Mouse (Mus musculus): ENCODE results near the gene Mrm1. TPM values are rescaled to one million over a fixed set of nuclear protein-coding genes. Genes with fewer than 3 reads are reported as not detected.

Gene Mrm1
- polyA plus RNA-seq, 1 experiment from 2014 or later, result 8.4 TPM

DNA sequence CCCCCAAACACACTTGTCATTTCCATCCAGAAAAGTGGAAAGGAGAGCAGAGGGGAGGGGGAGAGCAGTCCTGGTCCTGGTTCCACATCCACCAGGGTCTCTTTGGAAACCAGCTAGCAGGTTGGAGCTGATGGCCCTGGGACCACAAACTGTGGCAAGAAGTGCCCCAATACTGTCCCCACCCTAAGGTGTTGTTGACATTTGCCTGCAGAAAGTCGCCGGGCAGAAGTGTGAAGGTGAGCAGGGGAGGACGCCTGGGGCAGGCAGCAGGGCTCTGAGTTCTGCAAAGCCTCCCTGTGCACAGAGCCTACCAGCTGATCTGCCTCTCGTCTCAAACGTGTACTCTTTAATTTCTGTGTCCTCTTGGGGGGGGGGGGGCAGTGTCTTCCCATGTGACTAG lies 54.2 kb downstream of the Mrm1 start:
- Histone ChIP-seq H3K4me3 (ENCODE audit: low read depth, low read length) (no peak overlapping the region), H3K9me3 (ENCODE audit: low read length) (no peaks in the 10 kb centered on the region), H3K9ac (replicated peaks) (no peak overlapping the region), H3K4me1 (ENCODE audit: insufficient read depth) (no peaks in the 10 kb centered on the region), H3K4me2 (ENCODE audit: low read depth, low read length) (no peak overlapping the region), H3K27ac (ENCODE audit: low read depth) (no peak overlapping the region), H3K36me3 (replicated peaks; ENCODE audit: insufficient read depth, low read length) (no peaks in the 10 kb centered on the region), H3K27me3 (ENCODE audit: insufficient read depth, low read length) (peaks cover 20% of the 10 kb centered on the region)
- no peak for TF ChIP-seq EP300 (IDR thresholded peaks at IDR 0.05; ENCODE audit: low read depth)
- no peak for TF ChIP-seq CTCF (IDR thresholded peaks at IDR 0.05; ENCODE audit: low read depth)
- 21% methylated on average over 5 of the region's 5 CpGs for WGBS (ENCODE audit: insufficient replicate concordance)
- DNase-seq (no peak), ATAC-seq (no peak)

DNA sequence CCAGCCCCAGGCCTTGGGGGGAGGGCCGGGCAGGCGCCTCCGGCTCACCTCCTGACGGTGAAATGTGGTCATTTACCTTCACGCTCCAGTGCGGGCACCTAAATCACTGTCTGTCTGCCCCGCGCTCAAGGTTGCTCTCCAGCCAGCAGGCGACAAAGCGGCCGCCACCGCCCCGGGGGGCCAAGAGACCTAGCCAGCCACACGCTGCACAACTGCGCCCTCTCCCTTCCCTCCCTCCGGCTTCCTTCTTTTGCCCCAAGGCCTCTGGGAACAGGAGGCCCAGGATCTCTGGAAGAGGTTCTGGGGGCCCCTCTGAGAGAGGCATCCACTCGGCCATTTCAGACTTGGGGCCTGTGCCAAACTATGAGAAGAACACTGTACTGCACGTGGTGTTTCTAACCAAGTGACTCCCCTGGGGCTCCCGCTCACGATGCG lies 54.8 kb downstream of the Mrm1 start:
- no peak for DNase-seq
- H3K27me3 ChIP-seq (ENCODE audit: insufficient read depth, low read length), result peaks cover 20% of the 10 kb centered on the region
- H3K27ac ChIP-seq (ENCODE audit: low read depth), result no peak overlapping the region
- no peak for ATAC-seq
- no peak overlapping the region for H3K9ac ChIP-seq (replicated peaks)
- no peak overlapping the region for H3K4me3 ChIP-seq (ENCODE audit: low read depth, low read length)
- no peak overlapping the region for H3K4me2 ChIP-seq (ENCODE audit: low read depth, low read length)
- TF ChIP-seq EP300 (IDR thresholded peaks at IDR 0.05; ENCODE audit: low read depth) (no peak), CTCF (IDR thresholded peaks at IDR 0.05; ENCODE audit: low read depth) (no peak)
- H3K36me3 ChIP-seq (replicated peaks; ENCODE audit: insufficient read depth, low read length), result no peaks in the 10 kb centered on the region
- no peaks in the 10 kb centered on the region for H3K4me1 ChIP-seq (ENCODE audit: insufficient read depth)
- no peaks in the 10 kb centered on the region for H3K9me3 ChIP-seq (ENCODE audit: low read length)
- WGBS (ENCODE audit: insufficient replicate concordance), result 5% methylated on average over 21 of the region's 21 CpGs

DNA sequence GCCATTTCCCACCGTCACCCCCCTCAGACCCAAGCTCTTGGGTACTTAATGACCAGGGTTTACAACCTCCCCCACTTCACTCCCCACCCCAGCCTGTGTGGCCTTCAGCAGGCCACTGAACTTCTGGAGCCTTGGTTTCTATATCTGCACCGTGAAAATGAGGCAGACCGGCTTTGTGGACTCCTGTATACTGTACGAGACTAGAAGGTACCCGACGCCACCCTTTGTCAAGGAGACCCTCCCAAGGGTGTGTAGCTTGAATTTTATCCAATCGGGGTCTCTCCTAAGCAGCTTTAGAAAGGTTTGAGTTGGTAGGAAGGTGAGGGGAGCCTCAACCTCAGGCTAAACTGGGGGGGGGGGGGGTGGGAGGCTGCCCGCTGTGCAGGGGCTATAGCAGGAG lies 55.2 kb downstream of the Mrm1 start:
- Histone ChIP-seq H3K4me3 (ENCODE audit: low read depth, low read length) (no peak overlapping the region), H3K9me3 (ENCODE audit: low read length) (no peaks in the 10 kb centered on the region), H3K27me3 (ENCODE audit: insufficient read depth, low read length) (peaks cover 20% of the 10 kb centered on the region), H3K9ac (replicated peaks) (no peak overlapping the region), H3K4me2 (ENCODE audit: low read depth, low read length) (no peak overlapping the region), H3K4me1 (ENCODE audit: insufficient read depth) (no peaks in the 10 kb centered on the region), H3K36me3 (replicated peaks; ENCODE audit: insufficient read depth, low read length) (no peaks in the 10 kb centered on the region), H3K27ac (ENCODE audit: low read depth) (no peak overlapping the region)
- TF ChIP-seq CTCF (IDR thresholded peaks at IDR 0.05; ENCODE audit: low read depth) (no peak), EP300 (IDR thresholded peaks at IDR 0.05; ENCODE audit: low read depth) (no peak)
- DNase-seq (no peak), ATAC-seq (no peak)
- WGBS (ENCODE audit: insufficient replicate concordance), result 31% methylated on average over 8 of the region's 8 CpGs

Other genes starting within 250 kb of the Mrm1 start
- 86.1 and 91.1 TPM in 2 replicates for gene Dhrs11, start 9.5 kb upstream of the Mrm1 start, polyA plus RNA-seq (2015; fragmentation: Nextera tagmentation; extraction: Ambion mirVana)
- gene Ggnbp2, start 51.3 kb upstream of the Mrm1 start, polyA plus RNA-seq (2015; fragmentation: Nextera tagmentation; extraction: Ambion mirVana), result 44.7 and 56.3 TPM in 2 replicates
- gene Myo19, start 60.6 kb upstream of the Mrm1 start, polyA plus RNA-seq (2015; fragmentation: Nextera tagmentation; extraction: Ambion mirVana), result 1.7 and 1.8 TPM in 2 replicates
- 1.3 and 1.4 TPM in 2 replicates for gene Pigw, start 60.8 kb upstream of the Mrm1 start, polyA plus RNA-seq (2015; fragmentation: Nextera tagmentation; extraction: Ambion mirVana)
- 20.1 and 21.8 TPM in 2 replicates for gene Znhit3, start 96.9 kb upstream of the Mrm1 start, polyA plus RNA-seq (2015; fragmentation: Nextera tagmentation; extraction: Ambion mirVana)
- not detected in 2 replicates for gene Car4, start 138.3 kb upstream of the Mrm1 start, polyA plus RNA-seq (2015; fragmentation: Nextera tagmentation; extraction: Ambion mirVana)